Mouse (Mus musculus) small intestine, adult 2 months (tissue): ENCODE data around the gene Ptchd1.

Experiments
- CTCF ChIP-seq: fragments of 200-500 bp; IDR thresholded peaks from 2 replicates; pipeline ENCODE4 v1.5.1; 2012; ENCODE audit warnings: low read depth, mild to moderate bottlenecking, control low read depth, inconsistent platforms, low read length, moderate library complexity, mixed read lengths; ENCODE audit not compliant: insufficient replicate concordance, insufficient read length; ENCODE audit errors: extremely low read depth
- POLR2A ChIP-seq: fragments of 200-500 bp; IDR thresholded peaks from 2 replicates; pipeline ENCODE4 v1.6.1; 2012; ENCODE audit warnings: low read depth, mild to moderate bottlenecking, control low read depth, inconsistent platforms, low read length, moderate library complexity

DNA sequence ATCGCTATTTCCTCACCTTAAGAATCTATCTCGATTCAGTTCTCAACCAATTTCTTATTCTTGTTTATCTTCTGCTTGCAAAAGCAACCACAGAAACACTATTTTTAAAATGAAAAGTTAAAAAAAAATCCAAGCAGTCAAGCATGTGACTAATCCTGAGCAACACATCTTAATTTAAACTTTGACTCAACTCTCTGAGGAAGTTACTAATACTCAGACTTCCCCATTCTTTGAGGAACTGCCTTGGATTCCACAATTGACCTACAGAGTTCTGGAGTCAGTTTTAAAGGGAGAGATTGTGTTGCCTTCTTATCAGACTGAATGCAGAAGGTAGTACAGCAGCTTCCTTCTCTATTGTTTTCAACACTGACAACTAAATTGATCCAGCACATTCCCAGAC, 39.0 kb downstream of the Ptchd1 start:
- TF ChIP-seq POLR2A (no peak), CTCF (no peak)
